Mouse (Mus musculus): ENCODE measurements at regions not wholly inside any gene's neighbourhood (a gene's known extent, or its start where the extent isn't known, plus 50 kb on each side); places are given as distances from the start of the nearest gene placed in this dataset.

- peak; percentile 49 for DNase-seq (ENCODE audit: extremely low spot score, low spot score)
Measured at GRCm38 (mm10) chr5:128482617-128483440, 50.0 kb upstream of the Tmem132d start.
